Mouse (Mus musculus) hindbrain, embryonic 14.5 days (tissue): ENCODE measurements around the gene Ccl27a. TPM values are rescaled to one million over a fixed set of nuclear protein-coding genes. Genes with fewer than 3 reads are reported as not detected.
A peak's percentile ranks its signal among the peaks of the same experiment; 100 is the strongest.

Source experiments
- ATAC-seq: fragments of 200-750 bp; cut with Nextera tagmentation; 2 replicates; pipeline ENCODE4 v1.8.0; 2017; ENCODE audit warnings: moderate number of reproducible peaks, mild to moderate bottlenecking, moderate TSS enrichment, moderate library complexity; ENCODE audit not compliant: low FRiP score
- DNase-seq: peaks from one replicate; pipeline ENCODE4 v3.0.0-alpha.2; 2015; ENCODE audit warnings: low spot score
- H3K27ac ChIP-seq: fragments of 300-500 bp; sonication (generic); 2 replicates; pipeline ENCODE4 v1.5.1; 2014; ENCODE audit warnings: mild to moderate bottlenecking, moderate library complexity
- H3K27me3 ChIP-seq: fragments of 300-500 bp; sonication (generic); 2 replicates; pipeline ENCODE4 v1.6.1; 2014; ENCODE audit warnings: mild to moderate bottlenecking, low read length, mixed read lengths; ENCODE audit not compliant: control insufficient read depth, insufficient read depth
- H3K36me3 ChIP-seq: fragments of 300-500 bp; sonication (generic); replicated peaks from 2 replicates; pipeline ENCODE4 v1.6.1; 2014; ENCODE audit not compliant: control insufficient read depth, insufficient read depth
- H3K4me1 ChIP-seq: fragments of 300-500 bp; sonication (generic); replicated peaks from 2 replicates; pipeline ENCODE4 v1.6.1; 2014; ENCODE audit warnings: antibody characterized with exemption, low read length, mixed read lengths; ENCODE audit not compliant: control insufficient read depth, insufficient read depth
- H3K4me2 ChIP-seq: fragments of 300-500 bp; sonication (generic); replicated peaks from 2 replicates; pipeline ENCODE4 v1.6.1; 2014; ENCODE audit warnings: mild to moderate bottlenecking, moderate library complexity
- H3K4me3 ChIP-seq: fragments of 300-500 bp; sonication (generic); replicated peaks from 2 replicates; pipeline ENCODE4 v1.5.1; 2014; ENCODE audit warnings: mild to moderate bottlenecking, low read length
- H3K9ac ChIP-seq: fragments of 300-500 bp; sonication (generic); 2 replicates; pipeline ENCODE4 v1.6.1; 2014
- H3K9me3 ChIP-seq: fragments of 300-500 bp; sonication (generic); 2 replicates; pipeline ENCODE4 v1.6.1; 2016; ENCODE audit warnings: low read length; ENCODE audit not compliant: control insufficient read depth
- WGBS: fragments of 180-500 bp; shearing (Covaris S2); extraction: QIAGEN DNeasy Blood & Tissue Kit; methylation state at CpG from one replicate; pipeline ENCODE4 v1.1.7; 2014; 5-methylcytosine and 5-hydroxymethylcytosine counted together
- polyA plus RNA-seq: library from polyadenylated mRNA; unstranded; fragments of >200 nt; fragmentation: Nextera tagmentation; extraction: Ambion mirVana; gene quantifications from 2 replicates; pipeline ENCODE4 v1.2.1, GENCODE M21; 2014

Ccl27a gene
- polyA plus RNA-seq, 1 experiment from 2014 or later: 269 TPM

- H3K36me3 ChIP-seq: peaks cover 4% of the 10 kb centered on the region
- H3K27ac ChIP-seq: no peak overlapping the region
- H3K4me1 ChIP-seq: peaks cover 32% of the 10 kb centered on the region
- ATAC-seq (no peak), DNase-seq (no peak)
- H3K9ac ChIP-seq: no peak overlapping the region
- 95% methylated on average over 4 of the region's 4 CpGs for WGBS
- H3K4me2 ChIP-seq: no peak overlapping the region
- no peak overlapping the region for H3K4me3 ChIP-seq
- H3K27me3 ChIP-seq: no peaks in the 10 kb centered on the region
- no peaks in the 10 kb centered on the region for H3K9me3 ChIP-seq
These were observed 15.3 kb downstream of the Ccl27a start for GRCm38 (mm10) chr4:41758701-41759100.

GRCm38 (mm10) chr4:41758021-41758420, 16.0 kb downstream of the Ccl27a start:
- no peak overlapping the region for H3K4me3 ChIP-seq
- no peak overlapping the region for H3K4me2 ChIP-seq
- H3K9me3 ChIP-seq: no peaks in the 10 kb centered on the region
- peaks cover 4% of the 10 kb centered on the region for H3K36me3 ChIP-seq
- 87% methylated on average over 11 of the region's 11 CpGs for WGBS
- no peak overlapping the region for H3K9ac ChIP-seq
- H3K27ac ChIP-seq: no peak overlapping the region
- DNase-seq (no peak), ATAC-seq (no peak)
- H3K4me1 ChIP-seq: peaks cover 32% of the 10 kb centered on the region
- H3K27me3 ChIP-seq: no peaks in the 10 kb centered on the region

GRCm38 (mm10) chr4:41757321-41757720, 16.7 kb downstream of the Ccl27a start:
- DNase-seq (no peak), ATAC-seq (no peak)
- Histone ChIP-seq H3K9me3 (no peaks in the 10 kb centered on the region), H3K4me3 (no peak overlapping the region), H3K4me1 (peaks cover 30% of the 10 kb centered on the region), H3K27ac (no peak overlapping the region), H3K36me3 (peaks cover 4% of the 10 kb centered on the region), H3K27me3 (no peaks in the 10 kb centered on the region), H3K4me2 (no peak overlapping the region), H3K9ac (no peak overlapping the region)
- 89% methylated on average over 13 of the region's 13 CpGs for WGBS

- no peaks in the 10 kb centered on the region for H3K9me3 ChIP-seq
- ATAC-seq: no peak
- peak overlapping the region; percentile 96 for H3K4me2 ChIP-seq
- no peak for DNase-seq
- 80% methylated on average over 8 of the region's 8 CpGs for WGBS
- H3K27ac ChIP-seq: no peak overlapping the region
- H3K36me3 ChIP-seq: peaks cover 4% of the 10 kb centered on the region
- peak overlapping the region; percentile 63 for H3K4me3 ChIP-seq
- H3K4me1 ChIP-seq: peaks cover 25% of the 10 kb centered on the region
- no peaks in the 10 kb centered on the region for H3K27me3 ChIP-seq
- H3K9ac ChIP-seq: peak overlapping the region; percentile 77
These were observed 17.6 kb downstream of the Ccl27a start for GRCm38 (mm10) chr4:41756440-41756839.

GRCm38 (mm10) chr4:41755338-41756305, 18.4 kb downstream of the Ccl27a start, which contains the start of gene Sigmar1:
TSS of gene Sigmar1 (minus strand) at chr4:41756157.
- Histone ChIP-seq H3K4me3 (peak within 1 kb of the TSS; percentile 63), H3K4me2 (peak within 1 kb of the TSS; percentile 96), H3K9ac (peak within 1 kb of the TSS; percentile 77), H3K4me1 (peaks cover 17% of the 10 kb centered on the region), H3K27ac (peak within 1 kb of the TSS; percentile 83), H3K27me3 (no peaks in the 10 kb centered on the region), H3K36me3 (peaks cover 4% of the 10 kb centered on the region), H3K9me3 (no peaks in the 10 kb centered on the region)
- peak; percentile 78 for ATAC-seq
- WGBS: under 1% methylated on average over 57 of the region's 57 CpGs
- DNase-seq: peak; percentile 81

- DNase-seq: no peak
- H3K27me3 ChIP-seq: no peaks in the 10 kb centered on the region
- no peaks in the 10 kb centered on the region for H3K9me3 ChIP-seq
- WGBS: 15% methylated on average over 14 of the region's 14 CpGs
- ATAC-seq: peak; percentile 56
- H3K4me1 ChIP-seq: peaks cover 10% of the 10 kb centered on the region
- H3K4me2 ChIP-seq: peak within 1 kb of the TSS; percentile 96
- H3K9ac ChIP-seq: peak within 1 kb of the TSS; percentile 77
- H3K4me3 ChIP-seq: peak within 1 kb of the TSS; percentile 63
- peaks cover 4% of the 10 kb centered on the region for H3K36me3 ChIP-seq
- H3K27ac ChIP-seq: peak within 1 kb of the TSS; percentile 83
These were observed 19.2 kb downstream of the Ccl27a start, which contains the start of gene Galt for GRCm38 (mm10) chr4:41754797-41755337. TSS of gene Galt (plus strand) at chr4:41755228.

- Histone ChIP-seq H3K4me3 (no peak overlapping the region), H3K36me3 (no peaks in the 10 kb centered on the region), H3K27me3 (no peaks in the 10 kb centered on the region), H3K4me2 (no peak overlapping the region), H3K27ac (no peak overlapping the region), H3K4me1 (peaks cover 4% of the 10 kb centered on the region), H3K9ac (no peak overlapping the region), H3K9me3 (0 out of 2 replicates have a peak, but pooled peaks cover 9% of the 10 kb centered on the region)
- DNase-seq (no peak), ATAC-seq (no peak)
- WGBS: 70% methylated on average over 1 of the region's 1 CpGs
These were observed 29.0 kb downstream of the Ccl27a start for GRCm38 (mm10) chr4:41745021-41745420.

- Histone ChIP-seq H3K4me2 (no peak overlapping the region), H3K4me3 (no peak overlapping the region), H3K9me3 (0 out of 2 replicates have a peak, but pooled peaks cover 9% of the 10 kb centered on the region), H3K4me1 (peaks cover 13% of the 10 kb centered on the region), H3K9ac (no peak overlapping the region), H3K36me3 (peaks cover 4% of the 10 kb centered on the region), H3K27ac (no peak overlapping the region), H3K27me3 (no peaks in the 10 kb centered on the region)
- DNase-seq (no peak), ATAC-seq (no peak)
- WGBS: 74% methylated on average over 2 of the region's 2 CpGs
These were observed 29.9 kb downstream of the Ccl27a start for GRCm38 (mm10) chr4:41744131-41744530.

GRCm38 (mm10) chr4:41741158-41741560, 32.9 kb downstream of the Ccl27a start:
- Histone ChIP-seq H3K4me3 (peak overlapping the region; percentile 51), H3K27ac (peak overlapping the region; percentile 77), H3K27me3 (no peaks in the 10 kb centered on the region), H3K4me2 (peak overlapping the region; percentile 80), H3K9me3 (0 out of 2 replicates have a peak, but pooled peaks cover 3% of the 10 kb centered on the region), H3K9ac (peak overlapping the region; percentile 66), H3K4me1 (peaks cover 13% of the 10 kb centered on the region), H3K36me3 (peaks cover 14% of the 10 kb centered on the region)
- peak; percentile 96 for ATAC-seq
- under 1% methylated on average over 27 of the region's 27 CpGs for WGBS
- peak; percentile 94 for DNase-seq
